Mouse (Mus musculus) activated CD4-positive, CD25-positive, alpha-beta regulatory T cell, adult 4 months (primary cell): ENCODE data around the gene Ptger3. TPM values are rescaled to one million over a fixed set of nuclear protein-coding genes. Genes with fewer than 3 reads are reported as not detected.

Source experiments
- polyA plus RNA-seq, 2 experiments: library from polyadenylated mRNA; unstranded; fragments of 100-300 nt; shearing (Covaris generic); gene quantifications; one replicate each; pipeline ENCODE4 v1.2.1; 2017

Ptger3 gene
- polyA plus RNA-seq, 2 experiments from 2014 or later: 0.56 TPM; not detected in 1

Other genes starting within 250 kb of the Ptger3 start
- gene Zranb2, start 32.7 kb upstream of the Ptger3 start, polyA plus RNA-seq: 10 to 100 TPM; 63.6 to 69.8 TPM